Mouse (Mus musculus): ENCODE results near the gene Plekhg5.

DNA sequence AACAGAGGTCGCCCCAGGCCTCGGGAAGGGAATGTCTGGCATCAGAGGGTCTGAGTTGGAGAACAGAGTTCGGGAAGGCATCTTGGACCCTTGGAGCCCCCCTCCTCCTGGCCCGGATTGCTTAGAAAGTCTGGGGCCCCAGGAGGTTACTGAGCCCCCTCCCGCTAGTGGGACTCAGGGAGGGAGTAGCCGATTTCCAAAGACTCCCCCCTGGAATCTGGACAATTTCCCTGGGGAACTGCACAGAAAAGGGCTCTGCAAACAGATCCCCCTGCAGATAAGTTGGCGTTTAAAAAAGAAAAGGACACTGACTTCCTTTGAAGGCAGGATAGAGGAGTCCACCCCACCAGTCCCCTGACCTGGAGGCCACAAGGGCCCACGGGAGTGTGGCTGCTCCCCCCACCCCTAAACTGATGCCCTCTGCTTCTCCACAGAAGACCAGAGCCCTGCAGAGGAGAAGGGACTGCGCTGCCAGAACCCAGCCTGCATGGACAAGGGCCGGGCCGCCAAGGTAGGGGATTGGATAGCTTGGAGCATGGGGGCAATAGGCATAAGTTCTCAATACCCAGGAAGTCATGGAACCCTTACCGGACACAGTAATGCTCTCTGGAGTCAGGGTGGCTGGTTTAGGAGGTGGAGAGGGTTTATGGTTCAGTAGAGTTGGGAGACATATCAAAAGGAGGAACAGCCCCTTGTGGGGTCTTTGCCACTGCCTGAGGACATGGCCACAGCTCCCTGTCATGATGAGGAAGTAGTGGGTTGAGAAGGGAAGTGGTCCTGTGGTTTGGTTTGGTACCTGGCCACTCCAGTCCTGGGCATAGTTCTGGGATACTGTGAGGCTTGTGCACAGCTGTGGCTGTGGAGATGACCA lies 15.1 kb downstream of the Plekhg5 start:
- no peak for TF ChIP-seq FLI1 (IDR thresholded peaks at IDR 0.05; ENCODE audit: low read length)
- TF ChIP-seq GATA1 (IDR thresholded peaks at IDR 0.05; ENCODE audit: borderline replicate concordance, low read length) = no peak
